Mouse (Mus musculus): ENCODE measurements at regions not wholly inside any gene's neighbourhood (a gene's known extent, or its start where the extent isn't known, plus 50 kb on each side); places are given as distances from the start of the nearest gene placed in this dataset.
A peak's percentile ranks its signal among the peaks of the same experiment; 100 is the strongest.

GRCm38 (mm10) chr5:58705561-58705960 is 987.8 kb downstream of the Pcdh7 start:
- no peak for ATAC-seq
- Histone ChIP-seq H3K27me3 (ENCODE audit: insufficient read depth, low read length) (no peaks in the 10 kb centered on the region), H3K27ac (ENCODE audit: low read depth) (no peak overlapping the region), H3K4me2 (ENCODE audit: low read depth, low read length) (no peak overlapping the region), H3K9me3 (ENCODE audit: low read length) (no peaks in the 10 kb centered on the region), H3K9ac (replicated peaks) (no peak overlapping the region), H3K4me1 (ENCODE audit: insufficient read depth) (no peaks in the 10 kb centered on the region), H3K36me3 (replicated peaks; ENCODE audit: insufficient read depth, low read length) (no peaks in the 10 kb centered on the region), H3K4me3 (ENCODE audit: low read depth, low read length) (no peak overlapping the region)
- no peak for DNase-seq
- TF ChIP-seq CTCF (IDR thresholded peaks at IDR 0.05; ENCODE audit: low read depth) (no peak), EP300 (IDR thresholded peaks at IDR 0.05; ENCODE audit: low read depth) (no peak)
- 71% methylated on average over 1 of the region's 1 CpGs for WGBS (ENCODE audit: insufficient replicate concordance)

DNA sequence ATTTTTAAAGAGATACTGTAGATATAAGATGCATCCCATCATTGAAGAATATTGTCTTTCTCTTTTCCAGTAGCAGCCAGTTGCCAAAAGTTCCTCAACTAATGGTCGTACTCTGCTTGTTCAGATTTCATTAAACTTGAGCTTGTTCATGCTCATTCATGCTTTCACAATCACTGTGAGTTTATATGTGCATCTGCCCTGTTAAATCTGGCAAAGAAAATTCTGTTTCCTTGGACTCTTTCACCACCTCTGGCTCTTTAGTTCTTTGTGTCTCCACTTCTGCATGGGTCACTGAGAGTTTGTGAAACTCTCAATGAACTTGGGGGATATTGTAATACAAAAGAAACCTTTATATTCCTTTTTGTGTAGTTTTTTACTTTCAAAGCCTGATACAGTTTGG is 994.6 kb downstream of the Pcdh7 start:
- DNase-seq: no peak
- no peak for ATAC-seq
- Histone ChIP-seq H3K4me1 (ENCODE audit: insufficient read depth) (no peaks in the 10 kb centered on the region), H3K4me2 (ENCODE audit: low read depth, low read length) (no peak overlapping the region), H3K27ac (ENCODE audit: low read depth) (no peak overlapping the region), H3K36me3 (replicated peaks; ENCODE audit: insufficient read depth, low read length) (no peaks in the 10 kb centered on the region), H3K4me3 (ENCODE audit: low read depth, low read length) (no peak overlapping the region), H3K9ac (replicated peaks) (no peak overlapping the region), H3K9me3 (ENCODE audit: low read length) (no peaks in the 10 kb centered on the region), H3K27me3 (ENCODE audit: insufficient read depth, low read length) (no peaks in the 10 kb centered on the region)
- TF ChIP-seq CTCF (IDR thresholded peaks at IDR 0.05; ENCODE audit: low read depth) (no peak), EP300 (IDR thresholded peaks at IDR 0.05; ENCODE audit: low read depth) (no peak)
- 76% methylated on average over 1 of the region's 1 CpGs for WGBS (ENCODE audit: insufficient replicate concordance)

DNA sequence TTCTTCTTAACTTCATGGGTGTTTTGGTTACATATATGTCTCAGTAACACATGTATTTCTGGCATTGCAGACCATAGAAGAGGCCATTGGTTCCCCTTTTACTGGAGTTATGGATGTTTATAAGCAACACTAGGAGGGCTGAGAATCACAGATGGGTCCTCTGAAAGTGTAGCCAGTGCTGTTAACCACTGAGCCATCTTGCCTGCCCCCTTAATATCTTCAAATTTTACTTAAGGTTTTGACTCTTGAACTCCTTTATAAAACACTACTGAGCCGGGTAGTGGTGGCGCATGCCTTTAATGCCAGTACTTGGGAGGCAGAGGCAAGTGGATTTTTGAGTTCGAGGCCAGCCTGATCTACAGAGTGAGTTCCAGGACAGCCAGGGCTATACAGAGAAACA is 1015.6 kb downstream of the Pcdh7 start:
- no peak for TF ChIP-seq CTCF (IDR thresholded peaks at IDR 0.05; ENCODE audit: low read depth)
- TF ChIP-seq EP300 (IDR thresholded peaks at IDR 0.05; ENCODE audit: low read depth): no peak
- ATAC-seq: no peak
- no peak for DNase-seq
- no peaks in the 10 kb centered on the region for H3K27me3 ChIP-seq (ENCODE audit: insufficient read depth, low read length)
- no peak overlapping the region for H3K4me2 ChIP-seq (ENCODE audit: low read depth, low read length)
- 92% methylated on average over 3 of the region's 3 CpGs for WGBS (ENCODE audit: insufficient replicate concordance)
- no peaks in the 10 kb centered on the region for H3K36me3 ChIP-seq (replicated peaks; ENCODE audit: insufficient read depth, low read length)
- no peak overlapping the region for H3K4me3 ChIP-seq (ENCODE audit: low read depth, low read length)
- H3K9ac ChIP-seq (replicated peaks): no peak overlapping the region
- no peak overlapping the region for H3K27ac ChIP-seq (ENCODE audit: low read depth)
- no peaks in the 10 kb centered on the region for H3K4me1 ChIP-seq (ENCODE audit: insufficient read depth)
- no peaks in the 10 kb centered on the region for H3K9me3 ChIP-seq (ENCODE audit: low read length)

GRCm38 (mm10) chr5:58733961-58734360 is 1016.2 kb downstream of the Pcdh7 start:
- Histone ChIP-seq H3K27ac (ENCODE audit: low read depth) (no peak overlapping the region), H3K27me3 (ENCODE audit: insufficient read depth, low read length) (no peaks in the 10 kb centered on the region), H3K9ac (replicated peaks) (no peak overlapping the region), H3K9me3 (ENCODE audit: low read length) (no peaks in the 10 kb centered on the region), H3K4me3 (ENCODE audit: low read depth, low read length) (no peak overlapping the region), H3K4me2 (ENCODE audit: low read depth, low read length) (no peak overlapping the region), H3K4me1 (ENCODE audit: insufficient read depth) (no peaks in the 10 kb centered on the region), H3K36me3 (replicated peaks; ENCODE audit: insufficient read depth, low read length) (no peaks in the 10 kb centered on the region)
- ATAC-seq: no peak
- TF ChIP-seq CTCF (IDR thresholded peaks at IDR 0.05; ENCODE audit: low read depth) (no peak), EP300 (IDR thresholded peaks at IDR 0.05; ENCODE audit: low read depth) (no peak)
- no peak for DNase-seq
- WGBS (ENCODE audit: insufficient replicate concordance): 72% methylated on average over 2 of the region's 2 CpGs

- peak; percentile 39 for DNase-seq
- Histone ChIP-seq H3K27me3 (ENCODE audit: insufficient read depth, low read length) (no peaks in the 10 kb centered on the region), H3K27ac (ENCODE audit: low read depth) (no peak overlapping the region), H3K4me1 (ENCODE audit: insufficient read depth) (no peaks in the 10 kb centered on the region), H3K9me3 (ENCODE audit: low read length) (no peaks in the 10 kb centered on the region), H3K4me2 (ENCODE audit: low read depth, low read length) (no peak overlapping the region), H3K9ac (replicated peaks) (no peak overlapping the region), H3K4me3 (ENCODE audit: low read depth, low read length) (no peak overlapping the region), H3K36me3 (replicated peaks; ENCODE audit: insufficient read depth, low read length) (no peaks in the 10 kb centered on the region)
- WGBS (ENCODE audit: insufficient replicate concordance): 49% methylated on average over 9 of the region's 9 CpGs
- no peak for ATAC-seq
- TF ChIP-seq CTCF (IDR thresholded peaks at IDR 0.05; ENCODE audit: low read depth) (peak; percentile 73), EP300 (IDR thresholded peaks at IDR 0.05; ENCODE audit: low read depth) (no peak)
Observed at GRCm38 (mm10) chr5:58736610-58737009, 1018.8 kb downstream of the Pcdh7 start.

DNA sequence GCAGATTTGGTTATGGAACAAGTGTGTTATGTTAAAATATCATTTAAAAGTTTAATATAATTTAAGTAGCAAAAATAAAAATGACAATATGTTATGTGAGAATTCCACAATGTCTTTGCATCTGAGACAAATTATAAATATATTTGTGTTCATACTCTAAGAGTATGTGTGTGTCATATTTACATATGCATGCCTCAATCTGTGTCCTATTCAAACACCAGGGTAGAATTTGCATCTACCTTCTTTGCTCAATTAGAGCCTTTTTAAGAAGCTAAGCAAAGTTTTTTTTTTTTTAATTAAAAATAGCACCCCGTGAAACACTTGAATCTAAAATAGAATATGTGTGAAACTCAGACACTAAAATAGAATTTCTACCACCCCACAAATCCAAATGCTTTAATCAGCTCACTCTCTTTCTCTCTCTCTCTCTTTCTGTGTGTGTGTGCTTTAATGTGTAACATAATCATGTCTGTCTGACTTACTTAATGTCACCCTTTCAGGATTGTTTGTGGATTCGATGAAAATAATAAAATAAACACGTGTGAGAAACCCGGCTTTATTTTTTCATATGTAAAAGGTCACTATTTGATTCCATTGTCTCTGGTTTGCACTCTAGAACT is 1019.6 kb downstream of the Pcdh7 start:
- Histone ChIP-seq H3K36me3 (replicated peaks; ENCODE audit: insufficient read depth, low read length) (no peaks in the 10 kb centered on the region), H3K4me3 (ENCODE audit: low read depth, low read length) (no peak overlapping the region), H3K9me3 (ENCODE audit: low read length) (no peaks in the 10 kb centered on the region), H3K27me3 (ENCODE audit: insufficient read depth, low read length) (no peaks in the 10 kb centered on the region), H3K27ac (ENCODE audit: low read depth) (no peak overlapping the region), H3K4me1 (ENCODE audit: insufficient read depth) (no peaks in the 10 kb centered on the region), H3K9ac (replicated peaks) (no peak overlapping the region), H3K4me2 (ENCODE audit: low read depth, low read length) (no peak overlapping the region)
- no peak for ATAC-seq
- no peak for DNase-seq
- TF ChIP-seq CTCF (IDR thresholded peaks at IDR 0.05; ENCODE audit: low read depth): no peak
- 79% methylated on average over 4 of the region's 4 CpGs for whole genome bisulfite sequencing (ENCODE audit: insufficient replicate concordance)

DNA sequence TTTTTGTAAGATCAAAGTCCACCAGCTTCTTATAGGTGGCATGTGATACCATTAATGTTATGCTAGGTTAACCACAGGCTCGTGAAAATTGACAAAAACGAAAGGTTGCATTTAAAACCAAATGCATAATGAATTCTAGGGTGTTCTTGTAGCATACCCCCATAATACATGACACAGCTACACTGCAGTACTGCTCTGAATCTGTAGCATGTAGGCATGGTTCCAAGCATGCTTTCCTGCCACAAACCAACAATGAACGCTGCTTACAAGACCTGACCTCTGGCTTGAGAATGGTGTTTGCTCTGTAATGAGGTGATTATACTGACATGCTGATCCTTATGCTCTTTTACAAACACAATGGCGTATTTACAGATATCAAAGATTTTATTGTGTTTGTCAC is 1020.3 kb downstream of the Pcdh7 start:
- ATAC-seq (no peak), DNase-seq (no peak)
- no peak overlapping the region for H3K4me3 ChIP-seq (ENCODE audit: low read depth, low read length)
- no peak overlapping the region for H3K27ac ChIP-seq (ENCODE audit: low read depth)
- H3K4me2 ChIP-seq (ENCODE audit: low read depth, low read length): no peak overlapping the region
- TF ChIP-seq EP300 (IDR thresholded peaks at IDR 0.05; ENCODE audit: low read depth): no peak
- no peak for TF ChIP-seq CTCF (IDR thresholded peaks at IDR 0.05; ENCODE audit: low read depth)
- H3K9me3 ChIP-seq (ENCODE audit: low read length): no peaks in the 10 kb centered on the region
- H3K27me3 ChIP-seq (ENCODE audit: insufficient read depth, low read length): no peaks in the 10 kb centered on the region
- H3K36me3 ChIP-seq (replicated peaks; ENCODE audit: insufficient read depth, low read length): no peaks in the 10 kb centered on the region
- H3K4me1 ChIP-seq (ENCODE audit: insufficient read depth): no peaks in the 10 kb centered on the region
- H3K9ac ChIP-seq (replicated peaks): no peak overlapping the region
- WGBS (ENCODE audit: insufficient replicate concordance): 72% methylated on average over 4 of the region's 4 CpGs
